Mouse (Mus musculus) adrenal gland, postnatal 25 days (tissue): ENCODE data around the gene Npnt. TPM values are rescaled to one million over a fixed set of nuclear protein-coding genes. Genes with fewer than 3 reads are reported as not detected.

Experiments
- DNase-seq: peaks from one replicate; pipeline ENCODE4 v3.0.0; 2021; ENCODE audit warnings: mixed read lengths
- long read RNA-seq: library from polyadenylated mRNA; stranded (forward); transcript quantifications from one replicate; pipeline ENCODE4 v2.0.0, GENCODE M21; 2021
- total RNA-seq: library from RNA; stranded (reverse); gene quantifications from 2 replicates; pipeline ENCODE4 v1.2.3, GENCODE M21; 2021

Npnt gene
- 11.5 TPM in 2 replicates for total RNA-seq
- long read RNA-seq, partial matches to known transcripts, result 2 of 9 reads
- long read RNA-seq, other reads (novel, unspliced or antisense), result 2 of 9 reads

DNA sequence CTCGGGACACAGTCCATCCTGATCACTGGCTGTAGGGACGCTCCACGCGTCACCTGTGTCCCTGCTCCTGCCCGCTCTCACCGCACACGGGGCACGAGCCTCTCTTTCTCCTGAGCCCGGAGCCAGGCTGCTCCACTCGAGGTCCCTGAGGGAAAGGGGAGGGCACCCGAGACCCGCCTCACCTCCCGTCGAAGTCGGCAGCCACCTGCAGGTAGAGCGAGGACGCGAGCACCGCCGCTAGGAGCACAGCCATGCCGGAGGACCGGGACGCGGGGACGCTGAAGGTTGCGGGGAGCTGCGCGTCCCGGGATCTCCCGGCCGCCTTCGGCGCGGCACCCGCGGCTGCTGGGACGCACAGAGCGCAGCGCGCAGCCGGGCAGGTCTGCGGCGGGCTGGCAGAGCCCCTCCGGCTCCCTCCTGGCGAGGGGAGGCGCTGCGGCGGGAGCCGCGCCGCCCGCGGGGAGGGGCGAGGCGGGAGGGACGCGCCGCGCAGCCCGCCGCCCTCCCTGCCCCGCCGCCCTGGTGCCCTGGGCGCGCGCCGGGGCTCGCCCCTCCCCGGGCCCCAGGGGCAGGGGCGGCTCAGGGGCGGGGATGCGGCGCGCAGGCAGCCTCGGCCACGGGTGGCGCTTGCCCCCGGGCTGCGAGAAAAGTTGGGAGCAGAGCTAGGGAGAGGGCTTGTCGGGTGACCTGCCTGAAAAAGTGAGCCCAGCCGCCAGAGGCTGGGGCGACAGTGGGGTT, at the start of gene Npnt:
Gene Npnt (minus strand): TSS at position 501 of the 738 bp plus-strand sequence.
- peak; percentile 32 for DNase-seq

- DNase-seq, result no peak
Measured at GRCm38 (mm10) chr3:132996299-132996698, 46.2 kb upstream of the Npnt start.

- DNase-seq, result no peak
Measured at GRCm38 (mm10) chr3:132995904-132996267, 45.8 kb upstream of the Npnt start.

GRCm38 (mm10) chr3:132995172-132995903, 45.2 kb upstream of the Npnt start:
- DNase-seq, result no peak

- DNase-seq, result no peak
Measured at GRCm38 (mm10) chr3:132986188-132986587, 36.1 kb upstream of the Npnt start.

- DNase-seq, result no peak
Measured at GRCm38 (mm10) chr3:132983845-132984485, 33.9 kb upstream of the Npnt start.

- DNase-seq, result no peak
Measured at GRCm38 (mm10) chr3:132981968-132982367, 31.9 kb upstream of the Npnt start.

DNA sequence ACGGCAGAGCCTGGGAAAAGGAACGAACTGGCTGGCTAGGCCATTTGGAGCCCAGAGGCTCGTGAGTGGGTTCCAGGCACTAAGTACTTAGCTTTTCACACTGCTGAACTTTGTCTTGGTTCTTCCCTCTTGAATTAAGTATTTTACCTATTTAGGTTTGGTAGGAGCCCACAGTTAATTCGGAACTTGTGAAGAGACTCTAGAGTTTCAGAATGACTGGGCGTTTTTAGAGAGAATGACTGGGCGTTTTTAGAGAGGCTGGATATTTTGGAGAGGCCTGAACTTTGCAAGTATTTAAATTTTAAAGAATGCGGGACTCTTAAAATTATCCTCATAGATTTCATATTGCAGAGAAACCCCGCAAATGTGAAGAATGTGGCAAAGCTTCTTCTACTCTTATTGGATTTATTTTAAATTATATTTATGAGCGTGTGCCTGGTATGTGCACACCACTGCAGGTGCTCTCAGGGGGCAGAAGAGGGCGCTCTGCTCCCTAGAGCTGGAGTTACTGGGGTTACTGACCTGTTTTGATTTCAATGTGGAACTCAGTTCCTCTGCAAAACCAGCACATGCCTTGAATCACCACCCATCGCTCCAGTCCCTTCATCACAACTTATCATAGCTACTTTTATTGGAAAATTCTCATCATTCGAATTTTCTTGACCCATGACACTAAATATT, 29.8 kb upstream of the Npnt start:
- DNase-seq, result no peak

GRCm38 (mm10) chr3:132966255-132966654, 16.2 kb upstream of the Npnt start:
- DNase-seq, result no peak

- no peak for DNase-seq
Measured at GRCm38 (mm10) chr3:132964715-132965507, 14.8 kb upstream of the Npnt start.

- DNase-seq, result no peak
Measured at GRCm38 (mm10) chr3:132962631-132963361, 12.7 kb upstream of the Npnt start.

DNA sequence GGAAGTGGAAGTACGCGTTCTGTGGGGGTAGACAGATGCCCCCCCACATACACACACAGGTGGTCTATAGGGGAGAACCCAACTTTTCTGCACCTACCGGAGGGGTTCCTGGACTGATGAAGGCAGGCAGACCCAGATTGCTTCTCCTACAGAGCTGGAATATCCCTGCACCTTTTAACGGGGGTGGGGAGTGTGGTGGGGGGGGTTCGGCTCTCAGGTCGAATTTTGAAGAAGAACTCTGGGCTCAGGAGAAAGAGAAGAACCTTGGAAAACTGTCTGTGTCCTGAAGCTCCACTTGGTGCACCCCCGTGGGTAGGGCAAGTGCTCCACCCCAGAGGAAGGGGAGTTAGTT, 414 bp upstream of the Npnt start:
- no peak for DNase-seq

- peak; percentile 21 for DNase-seq
Measured at GRCm38 (mm10) chr3:132949380-132949790, 706 bp downstream of the Npnt start.

- no peak for DNase-seq
Measured at GRCm38 (mm10) chr3:132948298-132948795, 1.7 kb downstream of the Npnt start.

DNA sequence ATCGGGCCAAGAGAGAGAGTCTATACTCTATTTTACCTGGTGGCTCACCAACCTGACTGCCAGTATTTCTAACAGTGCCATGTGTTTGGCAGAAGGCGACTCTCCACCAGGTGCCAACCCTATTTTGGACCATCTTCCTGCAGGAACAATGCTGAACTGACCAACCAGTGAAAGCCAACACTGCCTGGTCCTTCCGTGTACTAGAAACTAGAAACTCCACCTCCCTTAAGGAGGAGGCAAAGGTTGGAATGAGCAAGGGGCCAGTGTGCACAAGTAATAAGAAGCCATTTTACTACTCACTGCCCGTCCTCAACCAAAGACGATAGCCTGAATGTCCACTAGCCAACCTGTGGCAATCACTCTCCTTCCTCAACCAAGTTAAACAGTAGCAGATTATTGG, 4.0 kb downstream of the Npnt start:
- DNase-seq, result no peak

DNA sequence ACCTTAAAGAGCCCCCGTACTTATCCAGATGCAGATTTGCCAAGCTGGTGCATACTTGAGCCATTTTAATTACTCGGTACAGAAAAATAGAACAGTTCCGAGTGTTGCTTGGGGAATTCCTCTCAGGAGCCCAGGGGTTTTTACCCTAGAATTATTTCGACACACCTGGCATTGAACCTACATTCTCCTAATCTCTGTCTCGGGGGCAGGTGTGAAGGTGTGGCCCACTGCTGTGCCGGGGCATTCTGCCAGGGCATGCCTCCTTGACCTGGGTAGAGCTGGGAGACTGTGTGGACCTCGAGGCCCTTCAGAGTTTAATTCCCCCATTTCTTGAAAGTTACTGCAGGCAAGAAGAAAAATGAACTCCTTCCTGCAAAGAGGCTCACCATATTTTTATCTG, 4.4 kb downstream of the Npnt start:
- DNase-seq, result no peak

DNA sequence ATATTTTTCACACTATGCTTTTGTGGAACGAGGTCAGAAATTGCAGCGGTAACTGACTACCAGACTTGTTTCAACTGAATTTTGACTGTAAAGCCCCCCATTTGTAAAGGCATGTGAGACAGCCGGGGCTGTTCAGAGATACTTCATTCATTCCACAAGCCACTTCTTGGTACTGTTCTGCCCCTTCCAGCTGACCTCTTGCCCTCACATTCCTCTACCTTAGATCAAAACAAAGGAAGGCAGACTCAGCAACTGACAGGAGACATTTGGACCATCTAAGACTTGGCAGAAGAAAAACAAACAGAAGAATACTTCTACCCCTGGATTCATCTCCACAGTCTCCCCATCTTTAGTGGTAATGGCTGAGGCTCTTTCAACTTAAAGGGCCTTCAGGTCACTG, 5.5 kb downstream of the Npnt start:
- no peak for DNase-seq

DNA sequence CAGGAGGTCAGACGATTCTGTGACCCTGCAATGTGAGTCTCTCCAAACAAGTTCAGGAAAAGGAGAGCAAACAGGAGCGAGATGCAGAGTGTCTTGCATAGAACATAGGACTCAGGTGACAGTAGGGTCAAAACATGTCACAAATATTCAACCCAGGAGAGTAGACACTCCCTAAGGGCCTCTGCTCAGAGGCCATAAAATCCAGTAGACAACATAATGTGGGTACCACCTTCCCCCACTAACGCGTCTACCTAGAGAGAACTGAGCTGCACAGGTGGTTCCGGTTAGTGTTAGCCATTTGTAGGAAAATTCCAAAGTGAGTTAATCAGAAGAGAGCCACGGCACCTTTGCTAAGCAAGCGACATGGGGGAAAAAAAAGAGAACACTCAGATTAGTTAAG, 5.9 kb downstream of the Npnt start:
- DNase-seq, result no peak

- DNase-seq, result no peak
Measured at GRCm38 (mm10) chr3:132942778-132943177, 7.3 kb downstream of the Npnt start.

DNA sequence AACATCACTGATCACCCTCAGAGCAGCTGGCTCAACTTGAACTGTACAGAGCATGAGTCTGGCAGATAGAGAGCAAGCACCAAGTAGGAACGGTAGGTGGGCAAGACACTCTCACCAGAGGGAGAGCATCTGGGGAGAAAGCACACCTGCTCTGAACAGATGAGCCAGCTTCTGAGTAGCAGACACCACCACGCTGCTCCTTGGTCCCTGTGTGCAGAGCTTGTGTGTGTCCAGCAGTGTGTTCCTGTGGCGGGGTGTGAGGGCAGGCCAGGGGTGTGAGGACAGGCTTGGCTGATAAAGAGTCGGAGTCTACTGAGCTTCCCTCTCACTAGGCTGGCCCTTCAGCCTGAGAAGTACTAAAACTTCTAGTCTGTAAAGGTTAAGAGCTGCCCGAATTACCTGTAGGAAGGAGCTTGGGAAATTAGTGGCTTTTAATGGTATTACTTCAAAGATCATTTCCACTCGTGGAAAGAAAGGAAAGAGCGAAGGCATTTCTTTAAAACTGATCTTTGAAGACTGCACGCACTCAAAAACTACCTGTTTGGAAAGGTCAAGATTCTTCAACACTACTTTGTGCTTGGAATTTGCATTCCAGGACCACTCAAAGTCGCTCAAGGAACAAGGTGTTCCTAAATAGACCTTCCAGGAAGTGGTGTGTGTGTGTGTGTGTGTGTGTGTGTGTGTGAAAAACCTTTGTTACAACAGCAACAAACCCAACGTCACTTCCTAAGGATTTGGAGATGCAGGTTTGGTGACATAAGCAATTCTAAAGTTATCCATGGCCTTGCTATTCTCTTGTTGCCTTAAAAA, 9.7 kb downstream of the Npnt start:
- DNase-seq, result no peak
